8 mouse cellular contexts compared by ENCODE assay signal in the genomic region with DNA sequence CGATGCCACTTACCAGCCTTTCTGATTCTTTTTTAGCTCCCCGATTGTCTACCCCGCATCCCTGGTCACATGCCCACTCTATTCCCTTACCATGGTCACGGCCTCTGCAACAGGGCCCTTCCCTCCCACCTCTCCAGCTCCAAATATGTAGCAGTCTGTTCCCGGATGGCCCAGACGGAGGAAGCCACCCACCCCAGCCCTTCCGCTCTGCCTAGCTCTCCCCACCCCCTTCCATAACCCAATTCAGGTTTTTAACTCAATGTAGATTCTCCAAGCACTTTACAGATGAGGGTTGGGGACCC. TPM values are rescaled to one million over a fixed set of nuclear protein-coding genes. Genes with fewer than 3 reads are reported as not detected.
A peak's percentile ranks its signal among the peaks of the same experiment; 100 is the strongest.
DNase-seq lines count a peak whose midpoint lies in the region; ATAC-seq and TF ChIP-seq lines count a peak whose summit lies in the region.

No protein-coding gene starts in this region.

- no peak overlapping the region for H3K4me2 ChIP-seq in forebrain, embryonic 12.5 days
- no peak overlapping the region for H3K4me2 ChIP-seq in midbrain, embryonic 12.5 days (replicated peaks)

- H3K4me1 ChIP-seq in forebrain, embryonic 12.5 days: peaks cover 96% of the 10 kb centered on the region
- H3K4me1 ChIP-seq in kidney, adult 2 months (ENCODE audit: control insufficient read depth, insufficient read depth, low read length): peaks cover 52% of the 10 kb centered on the region
- H3K4me1 ChIP-seq in midbrain, embryonic 12.5 days: peaks cover 93% of the 10 kb centered on the region

- peak; percentile 99 for DNase-seq in heart, adult 11 months
- DNase-seq in heart, adult 8-10 months (ENCODE audit: low spot score): no peak
- DNase-seq in kidney, adult 2 months: peak; percentile 76
- DNase-seq in cerebellum, adult 9-10 months: no peak
- DNase-seq in testis, postnatal 10 days (ENCODE audit: low spot score): no peak
- DNase-seq in cerebellum, postnatal 4 days (ENCODE audit: low spot score in 2 of 2): no peak

- 64% methylated on average over 7 of the region's 7 CpGs for WGBS in forebrain, embryonic 12.5 days
- WGBS in kidney, adult 2 months: 40% methylated on average over 7 of the region's 7 CpGs
- WGBS in midbrain, embryonic 12.5 days: 59% methylated on average over 7 of the region's 7 CpGs

- peaks cover 62% of the 10 kb centered on the region for H3K36me3 ChIP-seq in forebrain, embryonic 12.5 days (replicated peaks)
- peaks cover 18% of the 10 kb centered on the region for H3K36me3 ChIP-seq in kidney, adult 2 months (ENCODE audit: control insufficient read depth, insufficient read depth, low read length)
- peaks cover 60% of the 10 kb centered on the region for H3K36me3 ChIP-seq in midbrain, embryonic 12.5 days

- no peak for TF ChIP-seq CTCF in kidney, adult 2 months (conservative IDR thresholded peaks at IDR 0.05; ENCODE audit: insufficient read depth, insufficient read length, low read depth, low read length)

- H3K9me3 ChIP-seq in forebrain, embryonic 12.5 days: no peaks in the 10 kb centered on the region
- H3K9me3 ChIP-seq in midbrain, embryonic 12.5 days: no peaks in the 10 kb centered on the region

- H3K27me3 ChIP-seq in forebrain, embryonic 12.5 days: no peaks in the 10 kb centered on the region
- no peaks in the 10 kb centered on the region for H3K27me3 ChIP-seq in kidney, adult 2 months (replicated peaks; ENCODE audit: control insufficient read depth, insufficient read depth, low read length)
- H3K27me3 ChIP-seq in midbrain, embryonic 12.5 days: no peaks in the 10 kb centered on the region

- peak overlapping the region; percentile 61 for H3K27ac ChIP-seq in forebrain, embryonic 12.5 days
- H3K27ac ChIP-seq in kidney, adult 2 months (ENCODE audit: insufficient read depth, low read depth, low read length): peak overlapping the region; percentile 59
- H3K27ac ChIP-seq in midbrain, embryonic 12.5 days (replicated peaks): peak overlapping the region; percentile 90

- no peak for TF ChIP-seq POLR2A in kidney, adult 2 months (IDR thresholded peaks at IDR 0.05; ENCODE audit: low read depth, low read length)

- peak overlapping the region; percentile 3; the same call in 1 of the 2 replicates for H3K9ac ChIP-seq in forebrain, embryonic 12.5 days
- H3K9ac ChIP-seq in midbrain, embryonic 12.5 days (replicated peaks): peak overlapping the region; percentile 29

- no peak for ATAC-seq in forebrain, embryonic 12.5 days (ENCODE audit: low FRiP score)
- ATAC-seq in midbrain, embryonic 12.5 days (ENCODE audit: low FRiP score, low read depth): no peak

- no peak overlapping the region for H3K4me3 ChIP-seq in forebrain, embryonic 12.5 days (replicated peaks)
- H3K4me3 ChIP-seq in kidney, adult 2 months (ENCODE audit: insufficient read depth, low read depth, low read length): no peak overlapping the region
- H3K4me3 ChIP-seq in midbrain, embryonic 12.5 days: no peak overlapping the region

RNA-seq across cellular contexts. Expression of a gene that starts 8.6 kb away (rescaled TPM):
- total RNA-seq in heart, adult 8-10 months (2022): 100 to 1,000 TPM in 1 of 4 experiments, 10 to 100 TPM in 3; 83.9 to 111 (median 91.0) TPM
- 45.0 and 50.3 TPM in 2 replicates for polyA plus RNA-seq in forebrain, embryonic 12.5 days (2016; fragmentation: Nextera tagmentation; extraction: Ambion mirVana)
- 65.6 and 67.0 TPM in 2 replicates for polyA plus RNA-seq in kidney, adult 2 months (2012; rRNA removed)
- 41.7 and 46.4 TPM in 2 replicates for polyA plus RNA-seq in midbrain, embryonic 12.5 days (2016; fragmentation: Nextera tagmentation; extraction: Ambion mirVana)

RNA-seq across cellular contexts. Expression of a gene that starts 9.1 kb away (rescaled TPM):
- 10 to 100 TPM; 34.7 to 69.7 (median 51.6) TPM for total RNA-seq in heart, adult 8-10 months (2022)
- 224 and 240 TPM in 2 replicates for polyA plus RNA-seq in forebrain, embryonic 12.5 days (2016; fragmentation: Nextera tagmentation; extraction: Ambion mirVana)
- 86.7 and 87.8 TPM in 2 replicates for polyA plus RNA-seq in kidney, adult 2 months (2012; rRNA removed)
- polyA plus RNA-seq in midbrain, embryonic 12.5 days (2016; fragmentation: Nextera tagmentation; extraction: Ambion mirVana): 227 and 233 TPM in 2 replicates

RNA-seq across cellular contexts. Expression of a gene that starts 16.0 kb away (rescaled TPM):
- 1 to 10 TPM; 4.9 to 7.7 (median 5.9) TPM for total RNA-seq in heart, adult 8-10 months (2022)
- 11.1 and 11.6 TPM in 2 replicates for polyA plus RNA-seq in forebrain, embryonic 12.5 days (2016; fragmentation: Nextera tagmentation; extraction: Ambion mirVana)
- 7.9 and 11.2 TPM in 2 replicates for polyA plus RNA-seq in kidney, adult 2 months (2012; rRNA removed)
- 12.9 and 13.6 TPM in 2 replicates for polyA plus RNA-seq in midbrain, embryonic 12.5 days (2016; fragmentation: Nextera tagmentation; extraction: Ambion mirVana)

RNA-seq across cellular contexts. Expression of a gene that starts 16.1 kb away (rescaled TPM):
- 1 to 10 TPM; 3.8 to 6.1 (median 4.6) TPM for total RNA-seq in heart, adult 8-10 months (2022)
- 13.2 and 13.8 TPM in 2 replicates for polyA plus RNA-seq in forebrain, embryonic 12.5 days (2016; fragmentation: Nextera tagmentation; extraction: Ambion mirVana)
- polyA plus RNA-seq in kidney, adult 2 months (2012; rRNA removed): 8.1 and 8.7 TPM in 2 replicates
- polyA plus RNA-seq in midbrain, embryonic 12.5 days (2016; fragmentation: Nextera tagmentation; extraction: Ambion mirVana): 19.3 and 20.0 TPM in 2 replicates

RNA-seq across cellular contexts. Expression of a gene that starts 18.3 kb away (rescaled TPM):
- total RNA-seq in heart, adult 8-10 months (2022): 1,000 to 10,000 TPM; 1,050 to 1,135 (median 1,101) TPM
- polyA plus RNA-seq in forebrain, embryonic 12.5 days (2016; fragmentation: Nextera tagmentation; extraction: Ambion mirVana): 405 and 428 TPM in 2 replicates
- polyA plus RNA-seq in kidney, adult 2 months (2012; rRNA removed): 1,948 and 2,036 TPM in 2 replicates
- polyA plus RNA-seq in midbrain, embryonic 12.5 days (2016; fragmentation: Nextera tagmentation; extraction: Ambion mirVana): 379 and 384 TPM in 2 replicates

Comparison
In these comparisons a context has a peak if more than half of its experiments do, and no peak if none do; other contexts are left out.
1. DNase-seq: peak in heart, adult 11 months (single experiment) and kidney, adult 2 months (single experiment); none in heart, adult 8-10 months (single experiment), cerebellum, adult 9-10 months (single experiment), testis, postnatal 10 days (single experiment) and cerebellum, postnatal 4 days (0 of 2).
2. Peak in every context shown above with its lines, with median percentiles within 50 percentile points of each other: H3K27ac ChIP-seq.